Mouse (Mus musculus): ENCODE results near the gene Ccdc32.

GRCm38 (mm10) chr2:118976282-118976929 is 52.8 kb downstream of the Ccdc32 start:
- TF ChIP-seq POLR2A (IDR thresholded peaks at IDR 0.05; ENCODE audit: borderline replicate concordance, low read depth, low read length), result no peak
- 0 out of 2 replicates have a peak, but pooled peaks have one; percentile 19 for TF ChIP-seq CTCF (IDR thresholded peaks at IDR 0.05; ENCODE audit: low read depth, low read length)
